Mouse (Mus musculus) forebrain, embryonic 14.5 days (tissue): ENCODE data around the gene Fbxo28. TPM values are rescaled to one million over a fixed set of nuclear protein-coding genes. Genes with fewer than 3 reads are reported as not detected.
A peak's percentile ranks its signal among the peaks of the same experiment; 100 is the strongest.

ENCODE experiments used
- ATAC-seq: fragments of 200-750 bp; cut with Nextera tagmentation; 2 replicates; pipeline ENCODE4 v1.8.0; 2017; ENCODE audit warnings: mild to moderate bottlenecking, moderate library complexity
- DNase-seq: peaks from one replicate; pipeline ENCODE4 v3.0.0-alpha.2; 2015; ENCODE audit warnings: low spot score
- H3K27ac ChIP-seq: fragments of 300-500 bp; sonication (generic); 2 replicates; pipeline ENCODE4 v1.5.1; 2014; ENCODE audit warnings: low read depth, mild to moderate bottlenecking, control low read depth, low read length, moderate library complexity
- H3K27me3 ChIP-seq: fragments of 300-500 bp; sonication (generic); replicated peaks from 2 replicates; pipeline ENCODE4 v1.6.1; 2014; ENCODE audit warnings: low read length, control low read depth, mixed read lengths; ENCODE audit not compliant: control insufficient read depth, insufficient read depth
- H3K36me3 ChIP-seq: fragments of 300-500 bp; sonication (generic); 2 replicates; pipeline ENCODE4 v1.6.1; 2014; ENCODE audit warnings: low read length, control low read depth; ENCODE audit not compliant: control insufficient read depth, insufficient read depth
- H3K4me1 ChIP-seq: fragments of 300-500 bp; sonication (generic); 2 replicates; pipeline ENCODE4 v1.6.1; 2014; ENCODE audit warnings: antibody characterized with exemption, low read length, control low read depth; ENCODE audit not compliant: control insufficient read depth, insufficient read depth
- H3K4me2 ChIP-seq: fragments of 300-500 bp; sonication (generic); 2 replicates; pipeline ENCODE4 v1.6.1; 2014; ENCODE audit warnings: mild to moderate bottlenecking, control low read depth, low read length
- H3K4me3 ChIP-seq: fragments of 300-500 bp; sonication (generic); 2 replicates; pipeline ENCODE4 v1.5.1; 2014; ENCODE audit warnings: low read depth, low read length, control low read depth
- H3K9ac ChIP-seq: fragments of 300-500 bp; sonication (generic); 2 replicates; pipeline ENCODE4 v1.6.1; 2014; ENCODE audit warnings: mild to moderate bottlenecking, low read length, control low read depth, moderate library complexity
- H3K9me3 ChIP-seq: fragments of 300-500 bp; sonication (generic); replicated peaks from 2 replicates; pipeline ENCODE4 v1.6.1; 2016; ENCODE audit warnings: low read length, control low read depth, mixed read lengths; ENCODE audit not compliant: control insufficient read depth
- WGBS: fragments of 180-500 bp; shearing (Covaris S2); extraction: QIAGEN DNeasy Blood & Tissue Kit; methylation state at CpG from one replicate; pipeline ENCODE4 v1.1.7; 2014; 5-methylcytosine and 5-hydroxymethylcytosine counted together
- polyA plus RNA-seq: library from polyadenylated mRNA; unstranded; fragments of >200 nt; fragmentation: Nextera tagmentation; extraction: Ambion mirVana; gene quantifications from 2 replicates; pipeline ENCODE4 v1.2.1, GENCODE M21; 2014

The Fbxo28 gene
- polyA plus RNA-seq, 1 experiment from 2014 or later: 30.5 TPM

DNA sequence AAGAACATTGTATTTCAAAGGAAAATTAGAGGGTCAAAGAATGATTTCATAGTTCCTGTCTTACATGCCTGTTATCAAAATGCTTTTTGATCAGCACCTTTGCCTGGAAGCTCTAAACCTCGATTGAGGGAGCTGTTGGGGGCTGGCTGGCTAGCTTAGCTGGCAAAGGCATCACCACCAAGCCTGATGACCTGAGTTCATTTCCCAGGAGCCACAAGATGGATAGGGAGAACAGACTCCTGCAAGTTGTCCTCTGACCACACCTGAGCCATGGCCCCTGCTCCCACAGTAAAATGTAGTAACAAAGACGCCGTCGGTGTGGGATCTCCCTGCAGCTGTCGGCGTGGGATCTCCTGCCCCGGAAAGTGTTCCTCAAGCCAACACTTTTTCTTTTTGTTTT lies 35.4 kb upstream of the Fbxo28 start:
- Histone ChIP-seq H3K36me3 (no peaks in the 10 kb centered on the region), H3K9ac (no peak overlapping the region), H3K4me3 (no peak overlapping the region), H3K27ac (no peak overlapping the region), H3K4me1 (no peaks in the 10 kb centered on the region), H3K27me3 (no peaks in the 10 kb centered on the region), H3K9me3 (no peaks in the 10 kb centered on the region), H3K4me2 (no peak overlapping the region)
- ATAC-seq: no peak
- DNase-seq: no peak
- WGBS: 94% methylated on average over 7 of the region's 7 CpGs

GRCm38 (mm10) chr1:182376221-182376620 lies 34.8 kb upstream of the Fbxo28 start:
- 23% methylated on average over 8 of the region's 8 CpGs for WGBS
- Histone ChIP-seq H3K4me2 (no peak overlapping the region), H3K9me3 (no peaks in the 10 kb centered on the region), H3K27me3 (no peaks in the 10 kb centered on the region), H3K36me3 (no peaks in the 10 kb centered on the region), H3K9ac (no peak overlapping the region), H3K27ac (no peak overlapping the region), H3K4me1 (no peaks in the 10 kb centered on the region), H3K4me3 (no peak overlapping the region)
- DNase-seq (peak; percentile 85), ATAC-seq (peak; percentile 52; the same call in 1 of the 2 replicates)

- no peak for ATAC-seq
- no peaks in the 10 kb centered on the region for H3K9me3 ChIP-seq
- no peak overlapping the region for H3K9ac ChIP-seq
- 83% methylated on average over 8 of the region's 8 CpGs for WGBS
- no peaks in the 10 kb centered on the region for H3K27me3 ChIP-seq
- no peak overlapping the region for H3K27ac ChIP-seq
- H3K4me2 ChIP-seq: no peak overlapping the region
- DNase-seq: no peak
- H3K36me3 ChIP-seq: no peaks in the 10 kb centered on the region
- H3K4me3 ChIP-seq: no peak overlapping the region
- H3K4me1 ChIP-seq: no peaks in the 10 kb centered on the region
Measured at GRCm38 (mm10) chr1:182371891-182372290, 30.5 kb upstream of the Fbxo28 start.

GRCm38 (mm10) chr1:182369435-182369834 lies 28.0 kb upstream of the Fbxo28 start:
- Histone ChIP-seq H3K36me3 (no peaks in the 10 kb centered on the region), H3K4me3 (no peak overlapping the region), H3K4me1 (no peaks in the 10 kb centered on the region), H3K27ac (no peak overlapping the region), H3K9ac (no peak overlapping the region), H3K27me3 (no peaks in the 10 kb centered on the region), H3K4me2 (no peak overlapping the region), H3K9me3 (no peaks in the 10 kb centered on the region)
- DNase-seq (no peak), ATAC-seq (no peak)
- WGBS: 87% methylated on average over 4 of the region's 4 CpGs

DNA sequence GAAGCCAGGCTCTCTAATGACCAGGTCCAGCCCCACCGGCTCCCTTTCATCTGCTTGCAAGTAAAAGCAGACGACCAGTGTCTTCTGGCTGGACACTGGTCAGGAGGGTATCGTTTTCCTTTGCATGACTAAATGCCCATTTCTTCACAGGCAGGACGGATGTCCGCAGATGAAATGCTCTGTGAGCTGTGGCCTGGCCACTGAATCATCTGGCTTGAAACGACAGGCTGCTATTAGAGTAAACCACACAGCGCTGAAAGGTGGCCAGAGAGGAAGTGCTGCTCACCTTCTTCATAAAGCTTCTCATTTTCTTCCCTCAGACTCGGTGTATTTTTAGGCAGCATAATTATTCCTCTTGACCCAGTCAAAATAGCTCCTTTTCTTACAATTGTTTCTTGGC lies 27.4 kb upstream of the Fbxo28 start:
- Histone ChIP-seq H3K36me3 (no peaks in the 10 kb centered on the region), H3K4me2 (no peak overlapping the region), H3K4me3 (no peak overlapping the region), H3K27me3 (no peaks in the 10 kb centered on the region), H3K4me1 (no peaks in the 10 kb centered on the region), H3K9ac (no peak overlapping the region), H3K27ac (no peak overlapping the region), H3K9me3 (no peaks in the 10 kb centered on the region)
- WGBS: 79% methylated on average over 8 of the region's 8 CpGs
- ATAC-seq (no peak), DNase-seq (no peak)

DNA sequence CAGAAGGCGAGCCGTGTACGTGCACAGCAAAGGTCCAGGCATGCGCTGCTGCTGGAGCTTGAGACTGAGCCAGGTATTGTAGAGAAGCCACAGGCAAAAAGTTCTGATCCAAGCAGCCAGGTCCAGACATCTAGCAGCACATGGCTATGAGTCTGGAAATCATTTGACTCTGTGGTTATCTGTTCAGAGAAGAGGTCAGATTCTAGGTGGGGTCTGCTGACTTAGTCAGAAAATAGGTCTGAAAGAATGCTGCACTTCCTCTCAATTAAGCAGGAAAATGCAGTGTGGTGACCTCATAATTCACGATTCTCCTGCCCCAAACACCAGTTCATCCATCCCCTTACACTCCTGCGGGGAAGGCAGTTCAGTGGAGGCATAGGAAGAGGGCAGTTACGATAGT lies 26.9 kb upstream of the Fbxo28 start:
- no peak overlapping the region for H3K27ac ChIP-seq
- ATAC-seq: no peak
- H3K4me3 ChIP-seq: no peak overlapping the region
- no peak overlapping the region for H3K4me2 ChIP-seq
- no peak overlapping the region for H3K9ac ChIP-seq
- no peaks in the 10 kb centered on the region for H3K9me3 ChIP-seq
- H3K4me1 ChIP-seq: no peaks in the 10 kb centered on the region
- H3K36me3 ChIP-seq: no peaks in the 10 kb centered on the region
- DNase-seq: no peak
- no peaks in the 10 kb centered on the region for H3K27me3 ChIP-seq
- WGBS: 71% methylated on average over 7 of the region's 7 CpGs

GRCm38 (mm10) chr1:182363683-182364404 lies 22.4 kb upstream of the Fbxo28 start:
- Histone ChIP-seq H3K4me3 (no peak overlapping the region), H3K9ac (no peak overlapping the region), H3K27ac (no peak overlapping the region), H3K9me3 (no peaks in the 10 kb centered on the region), H3K4me1 (no peaks in the 10 kb centered on the region), H3K27me3 (no peaks in the 10 kb centered on the region), H3K36me3 (no peaks in the 10 kb centered on the region), H3K4me2 (no peak overlapping the region)
- WGBS: 55% methylated on average over 12 of the region's 12 CpGs
- DNase-seq: no peak
- ATAC-seq: no peak

DNA sequence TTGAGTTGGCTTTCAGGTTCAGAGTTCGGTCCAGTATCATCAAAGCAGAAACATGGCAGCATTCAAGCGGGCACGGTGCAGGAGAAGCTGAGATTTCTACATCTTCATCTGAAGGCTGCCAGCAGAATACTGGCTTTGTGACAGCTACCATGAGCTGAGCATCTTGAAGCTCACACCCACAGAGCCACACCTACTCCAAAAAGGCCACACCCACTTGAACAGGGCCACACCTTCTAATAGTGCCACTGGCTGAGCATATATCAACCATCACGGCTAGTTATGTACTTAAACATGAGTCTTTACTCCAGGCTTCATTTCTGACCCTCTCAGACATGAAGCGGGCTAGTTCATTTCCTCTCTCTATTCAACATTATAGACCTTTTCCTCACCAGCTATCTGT lies 21.3 kb upstream of the Fbxo28 start:
- Histone ChIP-seq H3K9me3 (no peaks in the 10 kb centered on the region), H3K36me3 (no peaks in the 10 kb centered on the region), H3K27ac (no peak overlapping the region), H3K4me3 (no peak overlapping the region), H3K4me1 (no peaks in the 10 kb centered on the region), H3K27me3 (no peaks in the 10 kb centered on the region), H3K9ac (no peak overlapping the region), H3K4me2 (no peak overlapping the region)
- ATAC-seq (no peak), DNase-seq (no peak)
- 92% methylated on average over 5 of the region's 5 CpGs for WGBS

DNA sequence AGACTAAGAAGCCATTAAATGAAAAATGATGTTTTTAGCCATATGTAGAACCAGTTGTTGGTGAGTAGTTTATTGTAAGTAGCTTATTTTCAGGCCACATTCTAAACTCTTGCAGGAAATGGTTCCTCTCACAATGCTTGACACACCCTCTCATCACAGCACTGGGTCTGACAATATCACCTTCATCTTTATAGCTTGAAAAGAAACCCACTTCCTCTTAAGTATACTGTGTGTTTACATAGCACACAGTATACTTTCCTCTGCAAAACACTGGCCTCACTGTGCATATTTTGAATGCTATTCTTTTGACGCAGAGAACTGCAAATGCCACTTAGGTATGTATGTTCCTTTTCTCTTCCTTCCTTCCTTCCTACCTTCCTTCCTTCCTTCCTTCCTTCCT lies 16.7 kb upstream of the Fbxo28 start:
- Histone ChIP-seq H3K27me3 (no peaks in the 10 kb centered on the region), H3K9me3 (no peaks in the 10 kb centered on the region), H3K27ac (no peak overlapping the region), H3K4me1 (no peaks in the 10 kb centered on the region), H3K9ac (no peak overlapping the region), H3K36me3 (no peaks in the 10 kb centered on the region), H3K4me2 (no peak overlapping the region), H3K4me3 (no peak overlapping the region)
- DNase-seq: no peak
- no peak for ATAC-seq
- 91% methylated on average over 1 of the region's 1 CpGs for WGBS
